Mouse (Mus musculus) limb, embryonic 10.5 days (tissue): ENCODE measurements around the gene Rhbdl2. TPM values are rescaled to one million over a fixed set of nuclear protein-coding genes. Genes with fewer than 3 reads are reported as not detected.

ENCODE experiments used
- DNase-seq: peaks from one replicate; pipeline ENCODE4 v3.0.0-alpha.2; 2017; ENCODE audit warnings: low spot score
- H3K27ac ChIP-seq: fragments of 300-500 bp; sonication (generic); 2 replicates; pipeline ENCODE4 v1.5.1; 2016; ENCODE audit warnings: mild to moderate bottlenecking
- H3K27me3 ChIP-seq: fragments of 300-500 bp; sonication (generic); 2 replicates; pipeline ENCODE4 v1.6.1; 2016; ENCODE audit warnings: low read depth, mild to moderate bottlenecking; ENCODE audit not compliant: poor library complexity, severe bottlenecking
- H3K36me3 ChIP-seq: fragments of 300-500 bp; sonication (generic); 2 replicates; pipeline ENCODE4 v1.6.1; 2016; ENCODE audit warnings: mild to moderate bottlenecking, moderate library complexity
- H3K4me1 ChIP-seq: fragments of 300-500 bp; sonication (generic); 2 replicates; pipeline ENCODE4 v1.6.1; 2016
- H3K4me3 ChIP-seq: fragments of 300-500 bp; sonication (generic); 2 replicates; pipeline ENCODE4 v1.5.1; 2016; ENCODE audit warnings: mild to moderate bottlenecking, moderate library complexity
- H3K9me3 ChIP-seq: fragments of 300-500 bp; sonication (generic); replicated peaks from 2 replicates; pipeline ENCODE4 v1.6.1; 2016; ENCODE audit warnings: mild to moderate bottlenecking
- WGBS: fragments of 180-500 bp; shearing (Covaris S2); methylation state at CpG from one replicate; pipeline ENCODE4 v1.1.7; 2016; 5-methylcytosine and 5-hydroxymethylcytosine counted together
- polyA plus RNA-seq: library from polyadenylated mRNA; unstranded; fragments of >200 nt; fragmentation: Nextera tagmentation; extraction: Ambion mirVana; gene quantifications from 2 replicates; pipeline ENCODE4 v1.2.1, GENCODE M21; 2016

Gene Rhbdl2
- polyA plus RNA-seq = 0.45 and 0.79 TPM in 2 replicates

- WGBS = 32% methylated on average over 12 of the region's 12 CpGs
- Histone ChIP-seq H3K9me3 (no peaks in the 10 kb centered on the region), H3K36me3 (no peaks in the 10 kb centered on the region), H3K27ac (peak within 1 kb of the TSS; percentile 67; the same call in 1 of the 2 replicates), H3K4me1 (peaks cover 11% of the 10 kb centered on the region), H3K4me3 (peak within 1 kb of the TSS; percentile 19; the same call in 1 of the 2 replicates), H3K27me3 (no peaks in the 10 kb centered on the region)
- DNase-seq = peak; percentile 44
Measured at GRCm38 (mm10) chr4:123787191-123787985, at the start of gene Rhbdl2. TSS of gene Rhbdl2 (plus strand) at chr4:123787874.

- no peak for DNase-seq
- WGBS = 95% methylated on average over 4 of the region's 4 CpGs
- Histone ChIP-seq H3K36me3 (peaks cover 83% of the 10 kb centered on the region), H3K27ac (no peak overlapping the region), H3K9me3 (no peaks in the 10 kb centered on the region), H3K4me1 (no peaks in the 10 kb centered on the region), H3K4me3 (no peak overlapping the region), H3K27me3 (no peaks in the 10 kb centered on the region)
Measured at GRCm38 (mm10) chr4:123738708-123739107, 49.0 kb upstream of the Rhbdl2 start.

GRCm38 (mm10) chr4:123742891-123743290 is 44.8 kb upstream of the Rhbdl2 start:
- no peak overlapping the region for H3K4me3 ChIP-seq
- WGBS = 90% methylated on average over 1 of the region's 1 CpGs
- H3K9me3 ChIP-seq = no peaks in the 10 kb centered on the region
- no peaks in the 10 kb centered on the region for H3K4me1 ChIP-seq
- no peak overlapping the region for H3K27ac ChIP-seq
- no peak for DNase-seq
- H3K27me3 ChIP-seq = no peaks in the 10 kb centered on the region
- peaks cover 54% of the 10 kb centered on the region for H3K36me3 ChIP-seq

- Histone ChIP-seq H3K36me3 (peaks cover 30% of the 10 kb centered on the region), H3K9me3 (no peaks in the 10 kb centered on the region), H3K4me3 (no peak overlapping the region), H3K27ac (no peak overlapping the region), H3K27me3 (no peaks in the 10 kb centered on the region), H3K4me1 (peaks cover 10% of the 10 kb centered on the region)
- 92% methylated on average over 4 of the region's 4 CpGs for WGBS
- DNase-seq = no peak
Measured at GRCm38 (mm10) chr4:123745221-123745775, 42.4 kb upstream of the Rhbdl2 start.

- no peaks in the 10 kb centered on the region for H3K9me3 ChIP-seq
- H3K4me1 ChIP-seq = peaks cover 10% of the 10 kb centered on the region
- peak overlapping the region; percentile 87 for H3K27ac ChIP-seq
- no peaks in the 10 kb centered on the region for H3K36me3 ChIP-seq
- peak overlapping the region; percentile 72 for H3K4me3 ChIP-seq
- 22% methylated on average over 10 of the region's 10 CpGs for whole genome bisulfite sequencing
- no peak for DNase-seq
- no peaks in the 10 kb centered on the region for H3K27me3 ChIP-seq
Measured at GRCm38 (mm10) chr4:123748726-123749415, 38.8 kb upstream of the Rhbdl2 start.

GRCm38 (mm10) chr4:123749484-123750130 is 38.1 kb upstream of the Rhbdl2 start:
- peak overlapping the region; percentile 87 for H3K27ac ChIP-seq
- WGBS = under 1% methylated on average over 43 of the region's 55 CpGs
- no peaks in the 10 kb centered on the region for H3K9me3 ChIP-seq
- H3K36me3 ChIP-seq = no peaks in the 10 kb centered on the region
- peaks cover 10% of the 10 kb centered on the region for H3K4me1 ChIP-seq
- DNase-seq = no peak
- H3K27me3 ChIP-seq = no peaks in the 10 kb centered on the region
- H3K4me3 ChIP-seq = peak overlapping the region; percentile 72

- H3K4me1 ChIP-seq = peaks cover 10% of the 10 kb centered on the region
- peak; percentile 99 for DNase-seq
- WGBS = under 1% methylated on average over 45 of the region's 46 CpGs
Measured at GRCm38 (mm10) chr4:123750152-123750651, 37.5 kb upstream of the Rhbdl2 start, which contains the start of gene Akirin1. TSS of gene Akirin1 (minus strand) at chr4:123750345.

GRCm38 (mm10) chr4:123750707-123751312 is 36.9 kb upstream of the Rhbdl2 start:
- Histone ChIP-seq H3K27ac (0 out of 2 replicates have a peak overlapping the region, but pooled peaks have one; percentile 87), H3K4me3 (peak overlapping the region; percentile 72), H3K4me1 (peaks cover 10% of the 10 kb centered on the region), H3K9me3 (no peaks in the 10 kb centered on the region), H3K36me3 (no peaks in the 10 kb centered on the region), H3K27me3 (no peaks in the 10 kb centered on the region)
- no peak for DNase-seq
- WGBS = 1% methylated on average over 8 of the region's 8 CpGs

More at GRCm38 (mm10) chr4:123750152-123750651, 37.5 kb upstream of the Rhbdl2 start, which contains the start of gene Akirin1:
- no peaks in the 10 kb centered on the region for H3K27me3 ChIP-seq
- H3K4me3 ChIP-seq = peak within 1 kb of the TSS; percentile 72
- H3K9me3 ChIP-seq = no peaks in the 10 kb centered on the region
- no peaks in the 10 kb centered on the region for H3K36me3 ChIP-seq
- peak within 1 kb of the TSS; percentile 87 for H3K27ac ChIP-seq

- no peak for DNase-seq
- 51% methylated on average over 4 of the region's 4 CpGs for WGBS
- no peaks in the 10 kb centered on the region for H3K36me3 ChIP-seq
- no peak overlapping the region for H3K4me3 ChIP-seq
- H3K27me3 ChIP-seq = no peaks in the 10 kb centered on the region
- H3K9me3 ChIP-seq = no peaks in the 10 kb centered on the region
- no peak overlapping the region for H3K27ac ChIP-seq
- no peaks in the 10 kb centered on the region for H3K4me1 ChIP-seq
Measured at GRCm38 (mm10) chr4:123758306-123758705, 29.4 kb upstream of the Rhbdl2 start.

GRCm38 (mm10) chr4:123765071-123765470 is 22.6 kb upstream of the Rhbdl2 start:
- 82% methylated on average over 6 of the region's 6 CpGs for WGBS
- H3K27me3 ChIP-seq = no peaks in the 10 kb centered on the region

GRCm38 (mm10) chr4:123767807-123768206 is 19.9 kb upstream of the Rhbdl2 start:
- H3K4me1 ChIP-seq = no peaks in the 10 kb centered on the region
- H3K9me3 ChIP-seq = no peaks in the 10 kb centered on the region
- WGBS = 71% methylated on average over 3 of the region's 3 CpGs
- H3K27me3 ChIP-seq = no peaks in the 10 kb centered on the region
- H3K27ac ChIP-seq = no peak overlapping the region
- no peak for DNase-seq
- H3K4me3 ChIP-seq = no peak overlapping the region
- no peaks in the 10 kb centered on the region for H3K36me3 ChIP-seq

More at GRCm38 (mm10) chr4:123765071-123765470, 22.6 kb upstream of the Rhbdl2 start:
- Histone ChIP-seq H3K4me3 (no peak overlapping the region), H3K4me1 (no peaks in the 10 kb centered on the region), H3K36me3 (no peaks in the 10 kb centered on the region), H3K27ac (no peak overlapping the region), H3K9me3 (no peaks in the 10 kb centered on the region)
- DNase-seq = no peak

GRCm38 (mm10) chr4:123768234-123768633 is 19.4 kb upstream of the Rhbdl2 start:
- Histone ChIP-seq H3K4me3 (no peak overlapping the region), H3K4me1 (no peaks in the 10 kb centered on the region), H3K27ac (no peak overlapping the region), H3K36me3 (no peaks in the 10 kb centered on the region), H3K27me3 (no peaks in the 10 kb centered on the region), H3K9me3 (no peaks in the 10 kb centered on the region)
- WGBS = 80% methylated on average over 4 of the region's 4 CpGs
- DNase-seq = no peak
